Mouse (Mus musculus): Measurements from ENCODE around the gene Tmsb15b2. TPM values are rescaled to one million over a fixed set of nuclear protein-coding genes. Genes with fewer than 3 reads are reported as not detected.
"Not testable (repeated sequence)": the region's sequence is repeated elsewhere in the genome, so short reads cannot be mapped to it uniquely, and the experiment has no call there.

The Tmsb15b2 gene
- polyA plus RNA-seq, 1 experiment from 2014 or later: 94.6 TPM

DNA sequence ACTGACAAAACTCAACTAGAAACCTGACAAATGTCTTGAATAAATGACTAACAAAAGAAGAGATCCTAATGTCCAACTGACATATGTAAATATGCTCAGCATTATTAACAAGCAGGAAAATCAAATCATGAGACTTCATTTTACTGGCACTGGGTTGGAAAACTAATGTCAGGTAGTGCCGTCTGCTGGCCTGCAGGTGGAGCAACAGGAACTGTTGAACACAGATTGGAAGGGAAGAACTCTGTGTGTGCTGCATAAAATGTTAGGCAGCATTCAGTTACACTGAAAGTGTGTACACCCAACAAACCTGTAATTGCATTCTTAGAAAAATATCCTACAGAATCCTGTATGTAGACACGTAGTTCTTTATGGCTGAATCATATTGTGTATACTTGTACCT, 15.6 kb downstream of the Tmsb15b2 start:
- WGBS: 26% methylated on average over 2 of the region's 2 CpGs
- Histone ChIP-seq H3K36me3 (replicated peaks) (no peaks in the 10 kb centered on the region), H3K4me1 (no peaks in the 10 kb centered on the region), H3K4me2 (no peak overlapping the region), H3K27ac (no peak overlapping the region), H3K9me3 (no peaks in the 10 kb centered on the region), H3K27me3 (no peaks in the 10 kb centered on the region), H3K9ac (no peak overlapping the region), H3K4me3 (replicated peaks) (no peak overlapping the region)
- no peak for ATAC-seq (ENCODE audit: low FRiP score)

GRCm38 (mm10) chrX:136958300-136958699, 17.0 kb downstream of the Tmsb15b2 start:
- 48% methylated on average over 5 of the region's 5 CpGs for WGBS
- H3K9ac ChIP-seq; H3K27me3 ChIP-seq; H3K9me3 ChIP-seq; H3K27ac ChIP-seq; H3K36me3 ChIP-seq (replicated peaks); H3K4me1 ChIP-seq: not testable (repeated sequence)
- H3K4me2 ChIP-seq: peak overlapping the region; percentile 44
- peak; percentile 28; the same call in 1 of the 2 replicates for ATAC-seq (ENCODE audit: low FRiP score)
- H3K4me3 ChIP-seq (replicated peaks): peak overlapping the region; percentile 36

DNA sequence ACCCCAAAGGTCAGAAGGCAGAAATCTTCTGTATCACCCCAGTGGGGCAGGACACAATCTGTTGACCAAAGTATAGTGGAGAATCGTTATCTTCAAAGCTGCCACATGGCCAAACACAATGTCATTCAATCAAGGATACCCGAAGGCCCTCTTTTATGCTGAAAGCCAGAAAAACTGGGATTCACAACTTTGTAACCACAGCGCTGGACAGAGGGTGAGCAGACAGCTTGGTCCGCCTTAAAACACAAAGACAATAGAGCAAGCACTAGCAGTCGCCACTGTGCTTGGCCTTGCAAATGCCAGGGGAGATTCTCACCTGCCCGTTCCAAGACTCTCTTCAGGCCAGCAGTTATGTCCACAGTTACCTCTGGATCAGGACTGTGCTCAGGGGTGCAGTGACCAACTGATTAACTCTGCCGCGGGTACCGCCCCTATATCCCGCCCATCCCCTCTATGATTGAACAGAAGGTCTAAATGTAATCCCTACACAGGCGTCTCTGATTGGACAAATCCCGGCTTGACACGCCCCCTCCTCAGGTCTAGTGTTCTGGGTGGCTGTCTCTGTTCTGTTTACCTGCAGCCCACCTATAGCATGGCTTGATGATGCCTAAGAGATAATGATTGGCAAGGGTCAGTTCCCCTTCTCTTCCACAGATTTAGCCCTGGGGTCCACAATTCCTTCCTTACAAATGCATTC, 17.6 kb downstream of the Tmsb15b2 start:
- ATAC-seq (ENCODE audit: low FRiP score): peak; percentile 100
- not testable (repeated sequence) for H3K27ac ChIP-seq; H3K27me3 ChIP-seq; H3K4me1 ChIP-seq; H3K9ac ChIP-seq; H3K36me3 ChIP-seq (replicated peaks); H3K9me3 ChIP-seq
- Histone ChIP-seq H3K4me2 (peak overlapping the region; percentile 44), H3K4me3 (replicated peaks) (peak overlapping the region; percentile 36)
- 24% methylated on average over 13 of the region's 13 CpGs for WGBS

DNA sequence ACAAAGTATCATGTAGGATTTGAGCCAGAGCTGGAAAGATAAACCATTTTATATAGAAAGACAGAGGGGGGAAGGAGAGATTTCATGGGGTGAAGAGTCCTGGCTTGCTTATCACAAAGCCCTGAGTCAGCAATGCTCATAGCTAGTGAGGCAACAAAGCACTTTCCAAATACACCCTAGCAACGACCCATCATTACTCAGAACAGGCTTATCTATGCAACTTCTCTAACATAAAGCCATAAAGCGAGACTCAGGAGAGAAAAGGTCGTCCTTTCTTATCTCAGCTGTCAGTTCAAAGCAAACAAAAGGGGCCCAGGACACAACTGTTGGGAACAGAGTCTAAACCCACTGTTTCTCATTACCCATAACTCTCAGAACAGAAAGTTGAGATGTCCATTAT, 37.3 kb downstream of the Tmsb15b2 start:
- no peak overlapping the region for H3K27ac ChIP-seq
- ATAC-seq (ENCODE audit: low FRiP score): no peak
- H3K4me3 ChIP-seq (replicated peaks): no peak overlapping the region
- no peaks in the 10 kb centered on the region for H3K9me3 ChIP-seq
- WGBS: 65% methylated on average over 3 of the region's 3 CpGs
- no peaks in the 10 kb centered on the region for H3K36me3 ChIP-seq (replicated peaks)
- H3K4me1 ChIP-seq: no peaks in the 10 kb centered on the region
- H3K27me3 ChIP-seq: no peaks in the 10 kb centered on the region
- no peak overlapping the region for H3K9ac ChIP-seq
- no peak overlapping the region for H3K4me2 ChIP-seq

GRCm38 (mm10) chrX:136927031-136927430, 48.3 kb downstream of the Tmsb15b2 start, which contains the start of gene H2bfm:
H2bfm (plus strand) TSS chrX:136927325.
- Histone ChIP-seq H3K27me3 (no peaks in the 10 kb centered on the region), H3K9ac (no peak within 1 kb of the TSS), H3K36me3 (replicated peaks) (no peaks in the 10 kb centered on the region), H3K4me3 (replicated peaks) (no peak within 1 kb of the TSS), H3K27ac (no peak within 1 kb of the TSS), H3K4me2 (no peak within 1 kb of the TSS), H3K9me3 (no peaks in the 10 kb centered on the region), H3K4me1 (no peaks in the 10 kb centered on the region)
- ATAC-seq (ENCODE audit: low FRiP score): no peak
- 93% methylated on average over 14 of the region's 14 CpGs for WGBS

DNA sequence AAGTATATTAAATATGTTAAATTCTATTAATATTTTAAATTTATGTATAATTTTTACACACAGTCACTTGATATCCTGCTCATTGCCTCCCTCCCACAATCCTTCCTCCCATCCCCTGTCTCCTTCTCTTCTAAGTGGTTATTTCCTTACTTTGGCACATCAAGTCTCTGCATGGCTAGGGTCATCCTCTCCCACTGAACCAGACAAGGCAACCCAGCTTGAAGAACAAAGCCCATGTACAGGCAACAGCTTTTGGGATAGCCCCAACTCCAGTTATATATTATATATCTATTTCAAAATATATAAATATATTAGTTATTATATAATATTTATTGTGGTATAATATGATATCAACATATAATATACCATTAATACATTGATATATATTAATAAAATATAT, 49.4 kb downstream of the Tmsb15b2 start:
- Histone ChIP-seq H3K27me3 (no peaks in the 10 kb centered on the region), H3K4me3 (replicated peaks) (no peak overlapping the region), H3K9me3 (no peaks in the 10 kb centered on the region), H3K4me1 (no peaks in the 10 kb centered on the region), H3K4me2 (no peak overlapping the region), H3K27ac (no peak overlapping the region), H3K9ac (no peak overlapping the region), H3K36me3 (replicated peaks) (no peaks in the 10 kb centered on the region)
- no peak for ATAC-seq (ENCODE audit: low FRiP score)

Other genes starting within 250 kb of the Tmsb15b2 start
- 561 and 566 TPM in 2 replicates for gene Morf4l2, start 231.8 kb downstream of the Tmsb15b2 start, polyA plus RNA-seq (2016; fragmentation: Nextera tagmentation; extraction: Ambion mirVana)
- not detected in 2 replicates for gene Glra4, start 195.4 kb downstream of the Tmsb15b2 start, polyA plus RNA-seq (2016; fragmentation: Nextera tagmentation; extraction: Ambion mirVana)
- gene Plp1, start 152.8 kb downstream of the Tmsb15b2 start, polyA plus RNA-seq (2016; fragmentation: Nextera tagmentation; extraction: Ambion mirVana): 9.2 and 9.5 TPM in 2 replicates
- 5.0 and 5.3 TPM in 2 replicates for gene Rab9b, start 106.7 kb downstream of the Tmsb15b2 start, polyA plus RNA-seq (2016; fragmentation: Nextera tagmentation; extraction: Ambion mirVana)
- not detected in 2 replicates for gene H2bfm, start 48.2 kb downstream of the Tmsb15b2 start, polyA plus RNA-seq (2016; fragmentation: Nextera tagmentation; extraction: Ambion mirVana)
- gene Tmsb15l, start 1.4 kb upstream of the Tmsb15b2 start, polyA plus RNA-seq (2016; fragmentation: Nextera tagmentation; extraction: Ambion mirVana): 5.7 and 9.0 TPM in 2 replicates
- gene Tmsb15b1, start 1.4 kb upstream of the Tmsb15b2 start, polyA plus RNA-seq (2016; fragmentation: Nextera tagmentation; extraction: Ambion mirVana): 32.4 and 34.4 TPM in 2 replicates
- gene Zcchc18, start 17.7 kb upstream of the Tmsb15b2 start, polyA plus RNA-seq (2016; fragmentation: Nextera tagmentation; extraction: Ambion mirVana): 137 and 146 TPM in 2 replicates
- gene Slc25a53, start 62.8 kb upstream of the Tmsb15b2 start, polyA plus RNA-seq (2016; fragmentation: Nextera tagmentation; extraction: Ambion mirVana): 13.7 and 14.1 TPM in 2 replicates
- 14.2 and 15.3 TPM in 2 replicates for gene Fam199x, start 74.1 kb upstream of the Tmsb15b2 start, polyA plus RNA-seq (2016; fragmentation: Nextera tagmentation; extraction: Ambion mirVana)
- not detected in 2 replicates for gene Esx1, start 146.6 kb upstream of the Tmsb15b2 start, polyA plus RNA-seq (2016; fragmentation: Nextera tagmentation; extraction: Ambion mirVana)

Measured in forebrain, embryonic 12.5 days (tissue).